Mouse (Mus musculus) T-helper 17 cell (primary cell): Measurements from ENCODE around the gene Nptx1.

ENCODE experiments used
- in situ Hi-C, 2 experiments: fragments of 300-600 bp; cut with MboI, MseI; formaldehyde crosslinking; loops; 1 replicate in 1 of 2; 2 replicates in 1 of 2; pipeline ENCODE4 v1.15.1; 2025; ENCODE audit warnings: high pct_unique_total_duplicates in 2 of 2

Gene Nptx1

DNA sequence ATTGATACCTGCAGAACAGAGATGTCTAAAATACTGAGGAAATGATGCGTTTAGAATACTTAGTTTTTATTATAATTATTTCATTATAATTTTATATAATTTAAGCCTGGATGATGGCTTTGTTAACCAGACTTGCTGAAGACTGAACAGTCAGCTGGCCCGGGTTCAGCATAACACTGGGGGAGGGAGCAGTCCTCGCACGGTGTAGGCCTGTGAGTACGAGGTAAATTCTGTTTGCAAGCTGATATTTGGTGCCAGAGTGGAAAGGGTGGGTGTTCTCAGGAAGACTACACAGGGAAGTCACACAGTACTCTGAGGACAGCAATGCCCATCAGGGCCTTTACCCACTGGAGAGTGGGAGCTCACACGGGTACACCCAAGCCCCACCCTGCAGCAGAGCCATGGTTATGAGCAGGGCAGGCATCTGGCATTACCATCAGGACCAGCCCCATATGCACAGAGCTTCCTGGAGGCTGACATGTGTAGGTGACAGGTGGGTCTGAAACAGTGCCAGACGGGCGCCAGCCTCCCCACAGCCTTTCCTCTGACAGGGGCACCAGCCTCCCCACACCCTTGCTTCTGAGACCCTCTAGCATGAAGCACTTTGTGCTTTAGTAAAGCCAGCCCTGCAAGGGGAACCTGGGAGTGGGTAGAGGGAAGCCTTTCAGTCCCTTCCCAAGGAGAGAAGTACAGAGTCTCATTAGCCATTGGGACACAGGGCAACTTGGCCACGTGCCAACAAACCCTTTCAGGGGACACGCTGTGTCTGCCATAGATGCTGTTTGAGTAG, 3.2 kb upstream of the Nptx1 start:
- in situ Hi-C loops = no loop called here

GRCm38 (mm10) chr11:119549371-119549811, 1.8 kb upstream of the Nptx1 start:
- in situ Hi-C loops = no loop called here

- in situ Hi-C loops = no loop called here
Observed at GRCm38 (mm10) chr11:119548741-119549370, 1.3 kb upstream of the Nptx1 start.

DNA sequence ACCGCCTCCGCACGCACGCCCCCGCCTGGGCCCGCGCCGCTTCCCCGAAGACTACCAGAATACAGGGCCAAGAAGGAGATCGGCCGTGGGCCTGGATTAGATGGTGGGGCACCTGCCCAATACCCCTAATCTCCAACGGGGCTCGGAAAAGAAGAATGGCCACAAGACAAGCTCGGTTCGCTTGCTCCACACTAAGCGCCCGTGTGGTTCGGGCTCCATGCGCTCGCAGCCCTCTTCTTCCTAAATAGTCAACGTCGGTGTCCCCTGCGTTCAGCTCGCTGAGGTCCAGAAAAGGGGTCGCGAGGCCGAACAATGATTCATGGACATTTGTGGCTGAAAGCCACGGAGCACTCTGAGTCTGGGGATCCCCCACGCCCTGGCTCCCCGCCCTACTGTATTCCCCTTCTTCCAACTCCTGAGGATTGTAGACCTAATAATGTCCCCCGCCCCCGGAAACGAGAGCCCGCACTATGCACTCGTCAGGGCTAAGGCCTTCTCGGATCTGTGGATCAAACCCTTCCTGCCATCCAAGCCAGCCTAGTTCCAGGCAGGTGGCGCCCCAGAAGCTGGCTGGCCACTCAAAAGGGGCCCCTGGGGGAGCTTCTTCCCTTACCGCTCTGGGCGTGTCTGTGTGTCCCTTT, 518 bp upstream of the Nptx1 start:
- in situ Hi-C loops = no loop called here

- in situ Hi-C loops = no loop called here
Observed at GRCm38 (mm10) chr11:119546496-119547182, 914 bp downstream of the Nptx1 start.

DNA sequence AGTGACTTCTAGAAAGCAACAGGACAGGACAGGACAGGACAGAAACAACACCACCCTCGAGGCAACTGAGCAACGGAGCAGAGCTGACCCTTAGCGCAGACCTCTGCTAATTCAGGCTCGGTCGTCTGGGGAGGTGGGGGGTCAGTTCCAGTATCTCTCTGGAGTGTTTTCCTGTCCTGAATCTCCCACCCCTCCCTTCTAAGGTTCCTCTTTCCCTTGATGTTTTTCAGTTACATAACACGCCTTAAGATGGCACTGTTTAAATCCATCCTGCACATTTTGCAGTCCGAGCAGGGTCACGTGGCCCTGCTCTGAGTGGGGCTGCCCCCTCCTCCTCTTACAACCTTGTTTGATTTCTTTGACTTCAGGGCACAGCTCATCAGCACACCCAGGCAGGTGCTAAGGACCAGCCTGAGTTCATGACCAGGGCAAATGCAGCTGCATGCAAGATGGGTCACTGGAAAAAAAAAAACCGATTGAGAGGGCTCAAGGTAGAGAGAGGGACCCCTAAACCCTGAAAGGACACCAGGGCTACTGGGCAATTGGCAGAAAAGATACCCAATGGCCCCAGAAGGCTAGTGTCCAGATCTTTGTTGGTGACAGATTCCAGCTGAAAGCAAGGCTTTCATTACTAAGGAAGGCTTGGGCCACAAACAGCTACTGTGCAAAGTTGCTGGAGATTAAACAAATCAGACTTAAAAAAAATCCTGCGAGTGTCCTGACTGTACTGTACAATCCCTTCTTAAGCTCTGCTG, 1.6 kb downstream of the Nptx1 start:
- in situ Hi-C loops = no loop called here

DNA sequence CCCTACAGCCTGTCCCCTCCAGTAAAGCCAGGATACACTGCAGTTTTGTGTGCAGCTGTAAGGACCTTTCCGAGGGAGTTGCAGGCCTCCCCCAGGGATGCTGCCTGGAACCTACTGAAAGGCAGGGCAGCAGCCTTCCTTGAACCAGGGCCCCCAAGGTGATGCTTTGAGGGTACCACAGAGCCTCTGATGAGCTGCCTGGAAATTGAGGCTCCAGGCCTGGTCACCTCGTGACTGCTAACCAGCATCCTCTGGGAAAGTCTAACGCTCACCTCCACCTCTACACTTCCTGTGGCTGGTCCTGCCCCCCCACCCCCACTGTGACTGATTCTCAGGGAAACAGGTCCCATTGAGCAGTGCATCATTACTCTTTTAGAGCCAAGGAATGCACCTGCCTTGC, 2.3 kb downstream of the Nptx1 start:
- in situ Hi-C loops = no loop called here

- in situ Hi-C loops = no loop called here
Observed at GRCm38 (mm10) chr11:119544518-119545105, 2.9 kb downstream of the Nptx1 start.

DNA sequence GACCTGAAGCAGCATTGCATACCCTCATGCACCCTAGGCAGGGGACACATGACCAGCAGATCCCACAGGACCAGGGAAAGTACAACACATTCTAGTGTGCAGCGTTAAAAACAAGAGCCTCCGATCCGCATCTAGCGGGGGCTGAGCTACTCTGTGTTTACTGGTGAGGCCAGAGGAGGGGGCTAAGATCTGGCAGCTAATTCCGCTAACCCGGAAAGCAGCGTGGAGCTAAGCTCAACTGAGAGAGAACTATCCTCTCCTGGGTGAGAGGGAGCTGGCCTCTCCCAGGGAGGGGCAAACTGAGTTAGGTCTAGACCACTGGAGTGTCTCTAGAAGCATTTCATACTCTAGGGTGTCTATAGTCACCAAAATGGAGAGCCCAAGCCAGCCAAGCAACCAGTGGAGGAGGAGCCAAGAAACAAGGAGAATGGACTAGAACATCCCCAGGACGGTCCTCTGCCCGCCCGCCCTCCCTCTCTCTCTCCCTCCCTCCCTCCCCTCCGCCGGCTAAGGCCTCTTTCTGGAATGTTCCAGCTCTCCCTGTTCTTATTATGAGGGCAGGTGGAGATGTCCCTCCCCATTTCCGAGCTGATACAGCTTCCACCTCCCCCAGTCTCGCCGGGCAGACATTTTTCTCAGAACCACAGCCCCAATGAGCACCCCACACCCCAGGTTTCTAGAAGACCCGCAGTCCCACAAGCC, 3.6 kb downstream of the Nptx1 start:
- in situ Hi-C loops = no loop called here

DNA sequence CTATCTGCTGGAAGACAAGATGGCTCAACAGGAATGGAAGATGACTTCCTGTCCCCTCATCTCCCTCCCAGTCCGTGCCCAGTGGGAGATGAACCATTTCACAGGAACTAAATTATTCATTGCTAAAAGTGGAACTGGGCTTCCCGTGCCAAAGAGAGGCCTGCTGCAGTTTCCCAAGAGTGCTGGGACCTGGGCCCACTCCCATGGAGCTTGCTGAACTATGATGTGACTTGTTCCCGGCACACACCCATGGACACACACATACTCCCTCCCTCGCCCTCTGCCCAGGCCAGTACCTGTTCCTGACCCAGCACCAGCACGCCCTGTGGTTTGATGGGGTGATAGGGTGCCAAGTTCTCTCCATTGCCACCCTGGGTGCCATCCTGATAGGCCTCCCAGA, 4.7 kb downstream of the Nptx1 start:
- in situ Hi-C loops = no loop called here

DNA sequence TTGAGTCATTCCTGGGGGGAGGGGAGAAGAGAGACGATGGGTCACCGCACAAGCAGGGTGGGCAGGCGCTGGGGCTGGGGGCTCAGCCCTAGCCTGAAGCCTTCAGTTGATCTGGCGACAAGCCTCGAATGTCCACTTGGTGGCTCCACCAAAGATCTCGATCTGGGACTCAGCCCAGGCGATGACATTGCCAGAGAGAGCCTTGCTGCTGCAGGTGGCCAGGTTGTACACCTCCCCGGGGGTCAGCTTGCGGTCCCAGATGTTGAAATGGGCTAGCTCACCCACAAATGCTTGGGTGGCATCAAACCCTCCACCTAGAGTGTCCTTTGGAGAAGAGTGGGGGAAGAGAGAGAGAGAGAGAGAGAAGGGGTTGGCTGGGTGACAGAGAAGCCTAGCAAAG, 5.2 kb downstream of the Nptx1 start:
- in situ Hi-C loops = no loop called here

GRCm38 (mm10) chr11:119541082-119541481, 6.5 kb downstream of the Nptx1 start:
- in situ Hi-C loops = no loop called here

GRCm38 (mm10) chr11:119540560-119540959, 7.0 kb downstream of the Nptx1 start:
- in situ Hi-C loops = no loop called here

DNA sequence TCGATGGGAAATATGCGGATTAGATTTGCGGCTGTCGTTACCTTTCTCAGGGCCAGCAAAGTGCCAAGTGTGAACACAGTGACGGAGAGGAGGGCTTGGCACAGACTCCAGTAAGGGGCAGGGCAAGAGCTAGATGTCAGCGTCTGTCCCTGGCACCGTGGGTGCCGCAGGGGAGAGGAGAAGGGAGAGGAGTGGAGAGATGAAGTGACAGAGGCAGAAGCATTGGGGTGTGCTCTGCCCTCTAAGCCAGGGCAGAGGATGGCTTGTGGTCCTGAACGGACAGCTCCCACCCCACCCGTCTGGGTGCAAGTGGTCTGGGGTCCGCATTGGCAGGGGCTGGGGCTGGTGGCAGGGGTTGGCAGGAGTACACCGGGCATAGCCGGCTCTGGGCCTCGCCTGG, 7.6 kb downstream of the Nptx1 start:
- in situ Hi-C loops = no loop called here

DNA sequence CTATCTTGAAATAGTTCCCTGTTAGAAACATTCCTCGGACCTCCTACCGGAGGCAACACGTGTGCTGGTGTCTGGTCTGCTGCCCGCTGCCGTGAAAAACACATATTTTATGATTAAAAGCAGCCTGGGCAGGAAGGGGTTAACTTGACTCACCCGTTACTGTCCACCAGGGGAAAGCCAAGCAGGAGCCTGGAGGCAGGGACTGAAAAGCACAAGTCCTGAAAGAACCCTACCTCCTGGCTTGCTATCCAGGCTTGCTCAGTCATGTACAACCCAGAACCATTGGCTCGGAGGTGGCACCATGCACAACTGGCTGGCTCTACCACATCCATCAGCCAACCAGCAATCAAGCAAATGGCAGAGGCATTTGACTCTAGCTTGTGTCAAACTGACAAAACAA, 13.8 kb downstream of the Nptx1 start:
- in situ Hi-C loops = no loop called here

- in situ Hi-C loops = no loop called here
Observed at GRCm38 (mm10) chr11:119532460-119532859, 15.1 kb downstream of the Nptx1 start.

DNA sequence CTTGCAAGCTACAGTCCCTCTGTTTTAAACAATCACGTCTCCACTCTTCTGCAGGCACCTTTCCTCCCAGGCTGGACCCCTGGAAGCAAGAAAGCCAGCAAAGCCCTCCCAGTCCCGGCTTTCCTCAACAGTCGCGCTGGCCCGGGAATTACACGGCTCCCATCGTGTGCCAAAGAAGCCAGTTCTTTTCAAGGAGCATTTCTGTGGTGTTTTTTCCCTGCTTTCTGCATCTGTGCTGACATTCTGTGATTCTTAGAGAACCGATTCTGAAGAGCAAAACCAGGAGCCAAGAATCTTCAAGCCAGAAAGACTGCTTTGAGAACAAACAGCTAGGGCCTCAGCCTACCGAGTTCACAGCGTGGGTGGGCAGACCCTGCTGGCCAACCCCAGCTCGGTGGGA, 18.6 kb downstream of the Nptx1 start:
- in situ Hi-C loops = loop anchor here in 1 of 2 experiments (10.0 kb wide), 1 partner anchor 1606 kb away; no protein-coding TSS in a partner anchor

DNA sequence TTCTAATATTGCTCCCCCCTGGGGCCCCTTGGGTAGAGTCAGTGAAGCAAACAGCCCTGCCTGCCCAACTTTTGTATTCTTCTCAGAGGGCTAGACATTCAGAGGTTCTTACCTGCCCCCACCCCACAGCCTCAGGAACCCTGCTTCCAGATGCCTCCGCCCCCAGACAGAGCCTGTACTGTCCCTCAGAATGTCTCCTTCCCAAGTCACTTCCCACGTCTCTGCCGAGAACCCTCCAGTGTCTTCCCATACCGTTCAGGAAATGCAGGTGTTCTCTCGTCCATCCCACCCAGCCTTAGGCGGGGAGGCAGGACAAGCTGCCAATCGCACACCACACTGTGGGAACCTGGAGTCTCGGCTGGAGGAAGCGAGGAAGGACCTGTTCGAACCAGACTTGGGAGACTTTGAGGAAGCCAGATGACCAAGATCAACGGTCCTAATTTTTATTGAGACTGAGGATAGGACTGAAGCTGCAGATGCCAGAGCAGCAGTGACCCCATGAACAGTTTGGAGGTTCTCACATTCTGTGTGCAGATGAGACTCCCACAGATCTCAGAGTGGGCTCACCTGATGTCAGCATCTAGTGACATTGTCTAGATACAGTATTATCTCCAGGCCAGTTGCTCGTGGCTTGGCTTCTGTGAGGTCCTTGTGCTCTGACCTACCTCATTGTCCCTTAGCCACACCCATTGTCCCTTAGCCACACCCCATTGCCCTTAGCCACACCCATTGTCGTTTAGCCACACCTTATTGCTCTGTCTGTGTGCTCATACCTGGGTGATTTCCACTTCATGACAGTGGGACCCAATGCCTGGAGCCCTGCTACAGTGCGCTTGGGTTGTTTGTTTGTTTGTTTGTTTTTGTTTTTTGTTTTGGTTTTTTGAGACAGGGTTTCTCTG, 21.2 kb downstream of the Nptx1 start:
- in situ Hi-C loops = loop anchor here in 1 of 2 experiments (10.0 kb wide), 1 partner anchor 1608 kb away; no protein-coding TSS in a partner anchor

- in situ Hi-C loops = loop anchor here in 1 of 2 experiments (10.0 kb wide), 1 partner anchor 1610 kb away; no protein-coding TSS in a partner anchor
Observed at GRCm38 (mm10) chr11:119524545-119524949, 23.0 kb downstream of the Nptx1 start.
